Mouse (Mus musculus) midbrain, embryonic 14.5 days (tissue): ENCODE results near the gene Cdiptos. TPM values are rescaled to one million over a fixed set of nuclear protein-coding genes. Genes with fewer than 3 reads are reported as not detected.

Source experiments
- ATAC-seq: fragments of 200-750 bp; cut with Nextera tagmentation; 2 replicates; pipeline ENCODE4 v1.8.0; 2017; ENCODE audit warnings: moderate number of reproducible peaks, moderate library complexity; ENCODE audit not compliant: low FRiP score, low TSS enrichment
- DNase-seq: peaks from one replicate; pipeline ENCODE4 v3.0.0-alpha.2; 2015
- H3K27ac ChIP-seq: fragments of 300-500 bp; sonication (generic); replicated peaks from 2 replicates; pipeline ENCODE4 v1.5.1; 2014; ENCODE audit warnings: mild to moderate bottlenecking, low read depth, low read length, moderate library complexity
- H3K27me3 ChIP-seq: fragments of 300-500 bp; sonication (generic); 2 replicates; pipeline ENCODE4 v1.6.1; 2014; ENCODE audit warnings: low read length, control low read depth, mixed read lengths; ENCODE audit not compliant: control insufficient read depth, insufficient read depth
- H3K36me3 ChIP-seq: fragments of 300-500 bp; sonication (generic); 2 replicates; pipeline ENCODE4 v1.6.1; 2014; ENCODE audit warnings: low read length, control low read depth; ENCODE audit not compliant: control insufficient read depth, insufficient read depth
- H3K4me1 ChIP-seq: fragments of 300-500 bp; sonication (generic); 2 replicates; pipeline ENCODE4 v1.6.1; 2014; ENCODE audit warnings: mild to moderate bottlenecking, antibody characterized with exemption, low read length, control low read depth; ENCODE audit not compliant: control insufficient read depth, insufficient read depth
- H3K4me2 ChIP-seq: fragments of 300-500 bp; sonication (generic); 2 replicates; pipeline ENCODE4 v1.6.1; 2014; ENCODE audit warnings: mild to moderate bottlenecking, low read length, moderate library complexity
- H3K4me3 ChIP-seq: fragments of 300-500 bp; sonication (generic); replicated peaks from 2 replicates; pipeline ENCODE4 v1.5.1; 2014; ENCODE audit warnings: low read depth, low read length
- H3K9ac ChIP-seq: fragments of 300-500 bp; sonication (generic); replicated peaks from 2 replicates; pipeline ENCODE4 v1.6.1; 2014; ENCODE audit warnings: mild to moderate bottlenecking, low read length, moderate library complexity
- H3K9me3 ChIP-seq: fragments of 300-500 bp; sonication (generic); 2 replicates; pipeline ENCODE4 v1.6.1; 2016; ENCODE audit warnings: low read length, control low read depth, mixed read lengths; ENCODE audit not compliant: control insufficient read depth
- WGBS: fragments of 180-500 bp; shearing (Covaris S2); extraction: QIAGEN DNeasy Blood & Tissue Kit; methylation state at CpG from one replicate; pipeline ENCODE4 v1.1.7; 2014; 5-methylcytosine and 5-hydroxymethylcytosine counted together
- polyA plus RNA-seq: library from polyadenylated mRNA; unstranded; fragments of >200 nt; fragmentation: Nextera tagmentation; extraction: Ambion mirVana; gene quantifications from 2 replicates; pipeline ENCODE4 v1.2.1, GENCODE M21; 2014

Cdiptos gene
- polyA plus RNA-seq, 1 experiment from 2014 or later: 1.3 TPM

DNA sequence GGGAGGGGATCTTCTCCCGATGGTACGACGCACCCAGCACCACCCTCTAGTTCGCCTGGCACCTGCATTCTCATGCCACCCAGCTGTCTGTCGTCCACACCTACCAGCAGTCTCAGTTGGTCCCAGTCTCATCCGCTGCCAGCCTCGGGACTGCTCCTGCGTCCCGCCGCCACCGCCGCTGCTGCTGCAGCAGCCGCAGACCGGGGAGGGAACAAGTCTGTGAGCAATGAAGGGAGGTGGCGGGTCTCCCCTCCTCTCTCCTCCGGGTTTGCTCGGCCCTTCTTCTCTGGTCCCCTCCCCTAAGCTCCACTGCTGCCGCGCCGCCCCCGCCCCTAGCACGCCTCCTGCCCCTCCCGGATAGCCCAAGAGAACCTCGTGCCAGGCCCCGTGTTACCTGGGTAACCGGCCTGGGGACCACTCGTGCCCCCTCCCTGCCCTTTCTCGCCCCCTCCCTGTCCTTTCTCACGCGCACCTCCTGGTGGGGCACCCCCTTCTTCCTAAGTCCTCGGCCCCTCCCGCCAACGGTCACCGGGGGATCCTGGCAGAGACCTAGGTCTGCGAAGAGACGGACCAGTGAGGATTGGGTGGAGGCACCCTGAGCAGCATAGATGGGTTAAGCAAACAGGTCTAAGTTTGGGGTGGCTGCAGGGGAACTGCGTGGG, 45.1 kb upstream of the Cdiptos start, which contains the start of the genes Gm42742 and Prrt2:
Gene Gm42742 (minus strand): TSS at position 197 of the 662 bp plus-strand sequence.
Gene Prrt2 (minus strand): TSS at position 311 of the 662 bp plus-strand sequence.
- no peaks in the 10 kb centered on the region for H3K9me3 ChIP-seq
- H3K4me1 ChIP-seq: peaks cover 50% of the 10 kb centered on the region
- H3K36me3 ChIP-seq: peaks cover 31% of the 10 kb centered on the region
- no peaks in the 10 kb centered on the region for H3K27me3 ChIP-seq
- peak within 1 kb of the TSS; percentile 80 for H3K9ac ChIP-seq
- H3K4me2 ChIP-seq: peak within 1 kb of the TSS; percentile 84
- WGBS: under 1% methylated on average over 37 of the region's 37 CpGs
- H3K4me3 ChIP-seq: peak within 1 kb of the TSS; percentile 45
- DNase-seq (peak; percentile 75), ATAC-seq (peak; percentile 21; the same call in 1 of the 2 replicates)
- H3K27ac ChIP-seq: peak within 1 kb of the TSS; percentile 80

DNA sequence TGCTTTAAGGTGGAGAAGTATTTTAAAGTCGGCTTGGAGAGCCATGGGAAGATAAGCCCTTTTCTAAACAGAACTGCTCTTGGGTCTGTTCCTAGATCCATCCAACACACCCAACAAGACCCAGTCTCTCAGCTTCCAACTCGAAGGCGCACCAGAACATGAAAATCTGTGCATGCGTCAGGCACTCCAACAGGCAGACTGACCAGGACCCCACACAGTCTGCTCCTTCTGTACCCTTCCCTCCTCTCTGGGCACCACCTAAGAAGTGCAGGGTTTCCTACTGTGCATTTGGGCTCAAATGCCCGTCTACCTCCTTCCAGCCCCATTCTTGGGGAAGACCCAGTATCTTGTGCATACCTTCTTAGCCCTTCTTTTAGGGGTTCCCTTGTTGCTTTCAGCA, 44.6 kb upstream of the Cdiptos start:
- Histone ChIP-seq H3K4me1 (peaks cover 56% of the 10 kb centered on the region), H3K4me3 (peak overlapping the region; percentile 45), H3K27ac (peak overlapping the region; percentile 80), H3K27me3 (no peaks in the 10 kb centered on the region), H3K9ac (peak overlapping the region; percentile 80), H3K4me2 (peak overlapping the region; percentile 84), H3K36me3 (peaks cover 35% of the 10 kb centered on the region), H3K9me3 (no peaks in the 10 kb centered on the region)
- WGBS: 25% methylated on average over 5 of the region's 5 CpGs
- DNase-seq (no peak), ATAC-seq (no peak)

DNA sequence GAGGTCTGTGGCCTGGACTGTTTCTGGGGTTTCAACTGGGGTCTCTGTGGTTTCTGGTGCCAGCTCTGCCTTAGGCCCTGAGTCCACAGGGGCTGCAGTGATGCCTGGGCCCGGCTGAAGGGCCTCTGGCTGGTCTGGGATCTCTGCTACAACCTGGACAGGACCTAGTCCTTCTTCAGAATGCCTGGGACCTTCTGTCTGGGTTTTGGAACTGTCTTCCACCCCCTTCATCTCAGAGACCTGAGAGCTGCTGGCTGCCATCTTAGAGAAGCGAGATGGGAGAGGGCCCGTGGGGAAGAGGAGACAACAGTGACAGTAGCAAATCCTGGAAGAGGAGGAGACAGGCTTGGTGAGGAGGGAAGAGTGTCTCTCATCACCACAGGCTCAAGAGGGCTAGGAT, 44.1 kb upstream of the Cdiptos start:
- H3K9ac ChIP-seq: peak overlapping the region; percentile 80
- WGBS: 42% methylated on average over 3 of the region's 3 CpGs
- H3K27me3 ChIP-seq: no peaks in the 10 kb centered on the region

DNA sequence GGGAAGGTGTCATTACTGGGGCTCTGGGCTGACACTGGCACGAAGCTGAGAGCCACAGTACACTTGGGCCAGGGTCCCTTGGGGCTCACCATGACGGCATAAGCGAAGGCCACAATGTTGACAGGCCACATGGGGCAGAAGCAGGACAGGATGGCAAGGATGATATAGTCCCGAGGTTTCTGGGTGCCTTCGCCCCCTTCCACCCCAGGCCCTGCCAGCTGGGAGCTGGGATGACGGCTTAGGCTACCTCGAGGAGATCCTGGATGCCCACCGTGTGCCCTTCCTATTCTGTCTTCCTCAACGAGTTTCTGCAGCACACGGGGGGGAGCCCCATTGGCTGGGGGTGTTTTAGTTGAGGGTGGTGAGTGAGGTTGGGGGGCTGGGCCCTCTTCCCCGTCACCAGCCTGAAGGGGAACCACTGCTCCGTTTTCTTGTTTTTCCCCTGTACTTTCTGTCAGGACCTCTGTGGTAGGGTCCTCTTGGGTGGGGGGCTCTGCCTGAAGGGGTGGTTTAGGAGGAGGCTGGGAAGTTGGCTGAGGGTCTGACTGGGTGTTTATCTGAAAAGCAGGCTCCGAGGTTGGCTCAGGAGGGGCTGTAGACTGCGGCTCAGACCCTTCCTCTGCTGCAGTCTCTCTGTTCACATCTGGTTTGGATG, 43.5 kb upstream of the Cdiptos start:
- WGBS: 86% methylated on average over 14 of the region's 14 CpGs
- Histone ChIP-seq H3K27me3 (no peaks in the 10 kb centered on the region), H3K36me3 (peaks cover 40% of the 10 kb centered on the region), H3K9ac (peak overlapping the region; percentile 80), H3K4me1 (peaks cover 57% of the 10 kb centered on the region), H3K27ac (no peak overlapping the region), H3K4me3 (peak overlapping the region; percentile 45), H3K9me3 (no peaks in the 10 kb centered on the region), H3K4me2 (peak overlapping the region; percentile 84)
- ATAC-seq (no peak), DNase-seq (no peak)

More for the DNA sequence above, 44.1 kb upstream of the Cdiptos start:
- Histone ChIP-seq H3K36me3 (peaks cover 39% of the 10 kb centered on the region), H3K4me1 (peaks cover 58% of the 10 kb centered on the region), H3K4me3 (peak overlapping the region; percentile 45), H3K4me2 (peak overlapping the region; percentile 84), H3K27ac (peak overlapping the region; percentile 80; the same call in 1 of the 2 replicates), H3K9me3 (no peaks in the 10 kb centered on the region)
- no peak for DNase-seq
- ATAC-seq: no peak

DNA sequence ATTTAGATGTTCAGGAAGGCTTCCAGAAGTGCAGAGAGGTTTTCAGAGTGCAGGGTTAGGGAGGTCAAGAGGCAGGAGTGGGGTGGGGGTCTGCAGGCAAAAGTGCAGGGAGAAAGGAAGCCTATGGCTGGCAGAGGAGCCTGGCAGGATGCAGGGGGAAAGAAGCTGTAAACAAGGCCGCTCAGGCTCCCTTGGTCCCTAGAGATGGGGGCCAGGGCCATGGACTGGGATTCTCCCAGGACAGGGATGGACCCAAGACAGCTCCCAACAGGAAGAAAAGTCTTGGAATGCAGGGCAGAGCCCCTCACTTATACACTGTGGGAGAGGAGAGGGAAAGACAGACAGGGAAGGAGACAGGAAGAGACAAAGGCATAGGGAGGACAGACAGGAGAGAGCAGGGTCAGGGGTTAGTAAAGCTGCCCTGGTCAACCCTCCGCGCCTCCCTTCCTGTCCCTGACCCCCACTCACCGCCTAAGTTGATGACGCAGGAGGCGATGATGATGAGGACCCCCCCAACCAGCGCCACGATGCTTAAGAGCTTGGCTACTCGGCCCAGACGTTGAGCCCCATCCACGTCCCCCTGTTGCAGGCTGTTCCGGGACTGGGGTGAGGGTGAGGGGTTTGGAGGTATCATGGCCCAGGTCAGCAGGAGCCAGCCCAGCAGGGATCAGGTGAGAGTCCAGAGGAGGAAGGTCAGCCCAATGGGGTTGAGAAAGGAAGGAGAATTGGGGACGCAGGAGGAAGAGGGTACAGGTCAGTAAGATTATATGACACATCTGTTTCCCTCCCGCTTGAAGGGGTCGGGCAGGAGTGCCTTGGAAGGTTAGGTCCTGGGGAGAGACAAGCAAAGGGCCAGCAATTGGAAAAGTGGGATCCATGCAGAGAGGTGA, 42.8 kb upstream of the Cdiptos start:
- Histone ChIP-seq H3K4me2 (peak overlapping the region; percentile 84; the same call in 1 of the 2 replicates), H3K27ac (no peak overlapping the region), H3K27me3 (no peaks in the 10 kb centered on the region), H3K4me3 (no peak overlapping the region), H3K9ac (peak overlapping the region; percentile 80; the same call in 1 of the 2 replicates), H3K4me1 (peaks cover 49% of the 10 kb centered on the region), H3K36me3 (peaks cover 40% of the 10 kb centered on the region), H3K9me3 (no peaks in the 10 kb centered on the region)
- 89% methylated on average over 15 of the region's 15 CpGs for WGBS
- no peak for DNase-seq
- ATAC-seq: no peak

DNA sequence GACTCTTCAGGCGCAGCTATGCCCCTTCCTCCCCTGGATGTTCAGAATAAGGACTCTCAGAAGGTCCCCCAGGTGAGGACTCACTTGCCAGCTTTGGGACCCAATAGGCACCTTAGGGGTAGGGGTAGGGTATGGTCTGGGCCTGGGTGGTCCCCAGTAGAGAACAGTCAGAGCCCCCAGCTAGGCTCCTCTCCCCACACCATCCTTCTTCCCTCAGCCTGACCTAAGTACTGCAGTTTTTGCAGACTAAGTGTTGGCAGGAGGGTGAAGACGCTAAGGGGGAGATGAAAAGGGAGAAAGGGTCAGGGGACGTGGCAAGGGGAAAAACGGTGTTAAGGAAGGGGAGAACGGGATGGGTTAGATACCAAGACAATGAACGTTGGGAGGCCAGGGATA, 42.0 kb upstream of the Cdiptos start:
- peaks cover 42% of the 10 kb centered on the region for H3K4me1 ChIP-seq
- peak overlapping the region; percentile 90; the same call in 1 of the 2 replicates for H3K27ac ChIP-seq
- no peaks in the 10 kb centered on the region for H3K27me3 ChIP-seq
- peaks cover 38% of the 10 kb centered on the region for H3K36me3 ChIP-seq
- no peak for DNase-seq
- no peak for ATAC-seq
- peak overlapping the region; percentile 5; the same call in 1 of the 2 replicates for H3K4me3 ChIP-seq
- H3K4me2 ChIP-seq: peak overlapping the region; percentile 25; the same call in 1 of the 2 replicates
- WGBS: 55% methylated on average over 6 of the region's 6 CpGs
- peak overlapping the region; percentile 80; the same call in 1 of the 2 replicates for H3K9ac ChIP-seq
- H3K9me3 ChIP-seq: no peaks in the 10 kb centered on the region

DNA sequence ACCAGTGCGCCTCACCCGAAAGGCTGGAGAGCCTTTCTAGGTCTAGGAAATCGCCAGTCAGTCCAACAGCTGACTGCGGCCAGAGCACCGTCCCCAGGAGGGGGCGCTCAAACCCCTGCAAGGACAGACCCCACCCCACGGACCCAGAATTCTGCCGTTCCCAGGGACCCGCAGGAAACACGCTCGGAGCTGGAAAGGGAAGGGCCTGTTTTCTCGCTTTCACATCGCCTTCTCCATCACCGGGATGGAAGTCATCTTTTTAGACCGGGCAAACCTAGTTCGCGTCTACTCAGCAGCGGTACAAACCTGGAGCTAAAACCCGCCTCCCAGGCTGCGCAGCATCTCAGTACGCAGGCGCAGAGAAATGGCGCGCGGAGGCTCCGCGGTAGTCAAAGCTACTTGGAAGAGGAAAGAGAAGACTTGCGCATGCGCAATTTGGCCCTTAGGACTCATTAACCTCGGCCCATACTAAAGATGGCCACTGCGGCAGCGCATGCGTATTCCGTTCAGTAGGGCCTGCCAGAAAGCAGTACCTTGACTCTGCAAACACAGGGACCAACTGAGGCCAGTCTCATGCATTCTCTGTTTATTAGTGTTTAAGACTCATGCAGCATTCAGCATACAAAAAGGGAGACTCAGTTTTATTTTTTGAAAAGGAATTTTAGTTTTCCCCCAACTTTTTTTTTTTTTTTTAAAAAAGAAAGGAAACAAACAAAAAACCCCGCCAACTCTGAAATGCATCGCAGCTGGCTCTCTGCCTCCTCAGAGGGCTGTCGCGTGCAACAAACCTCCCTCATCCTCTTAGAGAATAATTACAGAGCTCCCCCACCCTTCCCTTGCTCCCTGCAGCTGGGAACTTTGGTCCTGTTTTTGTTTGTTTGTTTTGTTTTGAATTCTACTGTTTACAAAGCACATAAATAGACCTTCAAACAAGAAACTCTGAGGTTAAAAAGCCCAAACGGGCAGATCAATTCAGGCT, 41.4 kb upstream of the Cdiptos start, which contains the start of gene Pagr1a:
Gene Pagr1a (minus strand): TSS at position 382 of the 979 bp plus-strand sequence.
- no peaks in the 10 kb centered on the region for H3K9me3 ChIP-seq
- no peaks in the 10 kb centered on the region for H3K27me3 ChIP-seq
- H3K36me3 ChIP-seq: peaks cover 35% of the 10 kb centered on the region
- peak within 1 kb of the TSS; percentile 85 for H3K4me2 ChIP-seq
- H3K9ac ChIP-seq: peak within 1 kb of the TSS; percentile 80
- H3K4me1 ChIP-seq: peaks cover 40% of the 10 kb centered on the region
- DNase-seq (peak; percentile 100), ATAC-seq (peak; percentile 82)
- H3K4me3 ChIP-seq: peak within 1 kb of the TSS; percentile 51
- peak within 1 kb of the TSS; percentile 90 for H3K27ac ChIP-seq
- 4% methylated on average over 39 of the region's 39 CpGs for whole genome bisulfite sequencing
